Mouse (Mus musculus): ENCODE results near the gene Gm11562. TPM values are rescaled to one million over a fixed set of nuclear protein-coding genes. Genes with fewer than 3 reads are reported as not detected.

Gm11562 gene
- polyA plus RNA-seq (2015; fragmentation: Illumina TruSeq; extraction: RNeasy Lipid Tissue Mini Kit (QIAGEN cat#74804); ENCODE audit: insufficient read depth, low replicate concordance) = not detected

DNA sequence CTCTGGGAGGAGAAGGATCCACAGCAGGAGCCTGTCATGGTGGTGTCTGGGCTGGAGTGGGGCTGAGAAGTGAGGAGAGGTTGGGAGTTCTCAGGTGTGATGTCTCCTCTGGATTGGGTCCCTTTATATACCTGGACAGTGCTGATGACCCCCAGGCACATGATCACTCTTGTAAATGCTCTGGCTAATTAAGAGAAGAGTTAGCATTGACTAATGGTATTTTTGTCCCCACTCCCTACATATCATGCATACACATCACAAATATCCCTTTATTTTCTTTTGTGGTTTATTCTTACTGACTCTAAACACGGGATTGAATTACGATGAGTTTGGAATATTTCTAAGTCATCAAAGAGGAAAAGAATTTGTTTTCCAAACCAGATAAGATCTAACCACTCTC, at the start of gene Gm11562:
Gm11562 (minus strand) TSS at position 101 of the 400 bp plus-strand sequence.

GRCm38 (mm10) chr11:99665860-99666259, 45.6 kb upstream of the Gm11562 start, which contains the start of gene Krtap4-6:
Gene Krtap4-6 (minus strand): TSS chr11:99665960.

GRCm38 (mm10) chr11:99658467-99659010, 38.3 kb upstream of the Gm11562 start, which contains the start of gene Gm11563:
Gene Gm11563 (minus strand): TSS chr11:99658960.

GRCm38 (mm10) chr11:99650136-99650535, 29.9 kb upstream of the Gm11562 start, which contains the start of gene Gm11555:
Gene Gm11555 (minus strand): TSS chr11:99650236.

DNA sequence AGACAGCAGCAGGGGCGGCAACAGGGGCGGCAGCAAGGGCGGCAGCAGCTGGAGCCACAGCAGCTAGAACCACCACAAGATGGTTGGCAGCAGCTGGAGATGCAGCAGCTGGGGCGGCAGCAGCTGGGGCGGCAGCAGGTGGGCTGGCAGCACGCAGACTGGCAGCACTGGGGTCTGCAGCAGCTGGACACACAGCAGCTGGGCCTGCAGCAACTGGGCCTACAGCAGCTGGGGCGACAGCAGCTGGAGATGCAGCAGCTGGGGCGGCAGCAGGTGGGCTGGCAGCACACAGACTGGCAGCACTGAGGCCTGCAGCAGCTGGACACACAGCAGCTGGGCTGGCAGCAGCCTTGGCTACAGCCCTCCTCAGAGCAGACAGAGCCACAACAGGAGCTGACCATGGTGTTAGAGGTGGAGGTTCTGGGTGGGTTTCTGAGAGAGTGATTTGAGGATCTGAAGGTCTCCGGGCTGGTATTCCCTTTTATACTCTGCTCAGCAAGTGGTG, 23.5 kb upstream of the Gm11562 start, which contains the start of gene Krtap4-7:
Krtap4-7 (minus strand) TSS at position 455 of the 505 bp plus-strand sequence.

DNA sequence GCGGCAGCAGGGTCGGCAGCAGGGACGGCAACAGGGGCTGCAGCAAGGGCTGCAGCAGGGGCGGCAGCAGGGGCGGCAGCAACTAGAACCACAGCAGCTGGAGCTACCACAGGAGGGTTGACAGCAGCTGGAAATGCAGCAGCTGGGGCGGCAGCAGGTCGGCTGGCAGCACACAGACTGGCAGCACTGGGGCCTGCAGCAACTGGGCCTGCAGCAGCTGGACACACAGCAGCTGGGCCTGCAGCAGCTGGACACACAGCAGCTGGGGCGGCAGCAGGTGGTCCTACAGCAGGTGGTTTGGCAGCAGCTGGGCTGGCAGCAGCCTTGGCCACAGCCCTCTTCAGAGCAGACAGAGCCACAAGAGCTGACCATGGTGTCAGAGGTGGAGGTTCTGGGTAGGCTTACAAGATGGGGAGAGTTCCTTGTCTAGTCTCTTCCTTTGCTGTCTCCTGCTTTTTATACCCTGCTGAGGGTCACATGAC, 14.5 kb upstream of the Gm11562 start, which contains the start of gene Krtap4-2:
Krtap4-2 (minus strand) TSS at position 432 of the 482 bp plus-strand sequence.

DNA sequence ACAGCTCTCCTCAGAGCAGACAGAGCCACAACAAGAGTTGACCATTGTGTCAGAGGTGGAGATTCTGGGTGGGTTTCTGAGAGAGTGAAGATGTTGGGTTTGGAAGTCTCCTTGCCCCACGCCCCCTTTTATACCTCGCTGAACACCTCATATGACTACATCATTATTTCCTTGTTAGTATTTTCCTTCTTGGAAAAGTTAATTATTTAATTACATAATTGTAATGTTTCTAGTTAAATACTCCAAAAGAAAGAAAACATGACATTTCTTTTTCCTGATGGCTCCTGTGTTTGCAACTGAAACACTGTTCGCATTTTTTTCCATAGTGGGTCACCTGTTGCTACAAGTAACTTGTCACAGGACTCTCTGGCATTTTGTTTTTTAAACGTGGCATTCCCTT, 7.9 kb upstream of the Gm11562 start, which contains the start of gene Krtap4-1:
Krtap4-1 (minus strand) TSS at position 101 of the 400 bp plus-strand sequence.

DNA sequence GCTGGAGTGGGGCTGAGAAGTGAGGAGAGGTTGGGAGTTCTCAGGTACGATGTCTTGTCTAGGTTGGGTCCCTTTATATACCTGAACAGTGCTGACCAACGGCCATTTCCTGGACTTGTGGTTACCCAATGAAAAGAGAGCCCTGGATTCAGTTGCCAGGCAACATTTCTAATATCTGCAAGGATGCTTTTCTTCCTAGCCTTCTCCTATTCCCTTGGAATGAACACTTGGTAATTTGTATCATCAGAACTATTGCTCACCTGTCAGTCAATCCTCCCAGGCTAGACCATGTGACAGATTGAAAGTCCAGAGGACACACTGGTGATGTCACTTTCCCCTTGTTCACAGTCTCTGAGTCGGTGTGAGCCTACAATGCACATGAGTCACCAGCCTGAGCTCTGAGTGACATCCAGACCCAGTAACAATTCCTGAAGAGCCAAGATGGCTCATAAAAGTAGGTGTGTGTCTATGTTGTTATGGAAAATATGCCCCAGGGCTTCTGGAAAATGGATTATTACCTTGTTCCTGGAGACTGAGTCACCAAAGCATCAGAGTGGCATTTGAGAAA, 5.4 kb downstream of the Gm11562 start, which contains the start of gene Krtap2-4:
Krtap2-4 (minus strand) TSS at position 51 of the 568 bp plus-strand sequence.

GRCm38 (mm10) chr11:99610089-99610488, 10.1 kb downstream of the Gm11562 start, which contains the start of gene Gm11937:
Gene Gm11937 (minus strand): TSS chr11:99610189.

DNA sequence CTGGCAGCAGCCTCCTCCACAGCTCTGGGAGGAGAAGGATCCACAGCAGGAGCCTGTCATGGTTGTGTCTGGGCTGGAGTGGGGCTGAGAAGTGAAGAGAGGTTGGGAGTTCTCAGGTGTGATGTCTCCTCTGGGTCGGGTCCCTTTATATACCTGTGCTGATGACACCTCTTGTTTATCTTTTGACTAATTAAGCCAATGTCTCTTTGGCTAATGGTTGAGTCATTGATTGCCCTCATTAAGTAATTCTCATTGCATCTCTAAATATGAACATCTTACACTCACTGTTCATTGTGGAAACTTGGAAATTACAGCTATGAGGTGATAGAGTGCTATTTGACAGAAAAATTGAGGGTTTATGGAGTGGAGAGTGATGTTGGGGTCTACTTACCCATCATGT, 17.0 kb downstream of the Gm11562 start, which contains the start of gene Gm11938:
Gm11938 (minus strand) TSS at position 101 of the 400 bp plus-strand sequence.

DNA sequence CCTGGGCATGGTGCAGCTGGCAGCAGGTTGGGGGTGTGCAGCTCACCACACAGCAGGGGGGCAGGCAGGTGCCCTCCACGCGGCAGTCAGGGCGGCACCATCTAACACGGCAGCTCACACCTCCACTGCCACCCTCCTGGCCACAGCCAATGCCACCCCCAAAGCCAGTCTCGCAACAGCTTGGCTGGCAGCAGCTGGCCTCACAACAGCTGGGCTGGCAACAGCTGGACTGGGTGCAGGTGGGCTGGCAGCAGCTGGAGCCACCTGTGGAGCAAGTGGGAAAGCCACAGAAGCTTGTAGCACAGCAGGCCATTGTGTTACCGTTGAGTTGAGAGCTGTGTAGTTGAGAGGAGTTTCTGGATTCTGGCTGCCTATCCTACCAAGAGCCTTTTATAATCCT, 22.5 kb downstream of the Gm11562 start, which contains the start of gene Krtap9-3:
Krtap9-3 (minus strand) TSS at position 364 of the 400 bp plus-strand sequence.

GRCm38 (mm10) chr11:99590981-99591380, 29.3 kb downstream of the Gm11562 start, which contains the start of gene Krtap1-3:
Gene Krtap1-3 (minus strand): TSS chr11:99591339.

GRCm38 (mm10) chr11:99583245-99583704, 37.0 kb downstream of the Gm11562 start, which contains the start of gene Krtap1-4:
Gene Krtap1-4 (minus strand): TSS chr11:99583654.

GRCm38 (mm10) chr11:99580636-99581035, 39.6 kb downstream of the Gm11562 start, which contains the start of gene Krtap1-5:
Gene Krtap1-5 (minus strand): TSS chr11:99581016.

Other genes starting within 250 kb of the Gm11562 start
- not detected for gene Krt28, start 245.5 kb downstream of the Gm11562 start, polyA plus RNA-seq (2015; fragmentation: Illumina TruSeq; extraction: RNeasy Lipid Tissue Mini Kit (QIAGEN cat#74804); ENCODE audit: insufficient read depth, low replicate concordance)
- 6.0 TPM for gene Krt10, start 231.1 kb downstream of the Gm11562 start, polyA plus RNA-seq (2015; fragmentation: Illumina TruSeq; extraction: RNeasy Lipid Tissue Mini Kit (QIAGEN cat#74804); ENCODE audit: insufficient read depth, low replicate concordance)
- not detected for gene Krt12, start 198.2 kb downstream of the Gm11562 start, polyA plus RNA-seq (2015; fragmentation: Illumina TruSeq; extraction: RNeasy Lipid Tissue Mini Kit (QIAGEN cat#74804); ENCODE audit: insufficient read depth, low replicate concordance)
- 1.9 TPM for gene Krt20, start 182.3 kb downstream of the Gm11562 start, polyA plus RNA-seq (2015; fragmentation: Illumina TruSeq; extraction: RNeasy Lipid Tissue Mini Kit (QIAGEN cat#74804); ENCODE audit: insufficient read depth, low replicate concordance)
- not detected for gene Krt23, start 127.3 kb downstream of the Gm11562 start, polyA plus RNA-seq (2015; fragmentation: Illumina TruSeq; extraction: RNeasy Lipid Tissue Mini Kit (QIAGEN cat#74804); ENCODE audit: insufficient read depth, low replicate concordance)
- gene Krt39, start 99.1 kb downstream of the Gm11562 start, polyA plus RNA-seq (2015; fragmentation: Illumina TruSeq; extraction: RNeasy Lipid Tissue Mini Kit (QIAGEN cat#74804); ENCODE audit: insufficient read depth, low replicate concordance) = not detected
- gene Krt40, start 77.3 kb downstream of the Gm11562 start, polyA plus RNA-seq (2015; fragmentation: Illumina TruSeq; extraction: RNeasy Lipid Tissue Mini Kit (QIAGEN cat#74804); ENCODE audit: insufficient read depth, low replicate concordance) = not detected
- gene Krtap3-3, start 69.6 kb downstream of the Gm11562 start, polyA plus RNA-seq (2015; fragmentation: Illumina TruSeq; extraction: RNeasy Lipid Tissue Mini Kit (QIAGEN cat#74804); ENCODE audit: insufficient read depth, low replicate concordance) = not detected
- not detected for gene Krtap3-2, start 63.6 kb downstream of the Gm11562 start, polyA plus RNA-seq (2015; fragmentation: Illumina TruSeq; extraction: RNeasy Lipid Tissue Mini Kit (QIAGEN cat#74804); ENCODE audit: insufficient read depth, low replicate concordance)
- not detected for gene Gm11939, start 61.0 kb downstream of the Gm11562 start, polyA plus RNA-seq (2015; fragmentation: Illumina TruSeq; extraction: RNeasy Lipid Tissue Mini Kit (QIAGEN cat#74804); ENCODE audit: insufficient read depth, low replicate concordance)
- not detected for gene Krtap3-1, start 53.8 kb downstream of the Gm11562 start, polyA plus RNA-seq (2015; fragmentation: Illumina TruSeq; extraction: RNeasy Lipid Tissue Mini Kit (QIAGEN cat#74804); ENCODE audit: insufficient read depth, low replicate concordance)
- not detected for gene Krtap1-5, start 39.4 kb downstream of the Gm11562 start, polyA plus RNA-seq (2015; fragmentation: Illumina TruSeq; extraction: RNeasy Lipid Tissue Mini Kit (QIAGEN cat#74804); ENCODE audit: insufficient read depth, low replicate concordance)
- gene Krtap1-4, start 36.8 kb downstream of the Gm11562 start, polyA plus RNA-seq (2015; fragmentation: Illumina TruSeq; extraction: RNeasy Lipid Tissue Mini Kit (QIAGEN cat#74804); ENCODE audit: insufficient read depth, low replicate concordance) = not detected
- gene Krtap1-3, start 29.1 kb downstream of the Gm11562 start, polyA plus RNA-seq (2015; fragmentation: Illumina TruSeq; extraction: RNeasy Lipid Tissue Mini Kit (QIAGEN cat#74804); ENCODE audit: insufficient read depth, low replicate concordance) = not detected
- gene Krtap9-3, start 22.3 kb downstream of the Gm11562 start, polyA plus RNA-seq (2015; fragmentation: Illumina TruSeq; extraction: RNeasy Lipid Tissue Mini Kit (QIAGEN cat#74804); ENCODE audit: insufficient read depth, low replicate concordance) = not detected
- gene Gm11938, start 17.1 kb downstream of the Gm11562 start, polyA plus RNA-seq (2015; fragmentation: Illumina TruSeq; extraction: RNeasy Lipid Tissue Mini Kit (QIAGEN cat#74804); ENCODE audit: insufficient read depth, low replicate concordance) = not detected
- not detected for gene Gm11937, start 10.2 kb downstream of the Gm11562 start, polyA plus RNA-seq (2015; fragmentation: Illumina TruSeq; extraction: RNeasy Lipid Tissue Mini Kit (QIAGEN cat#74804); ENCODE audit: insufficient read depth, low replicate concordance)
- not detected for gene Krtap2-4, start 5.6 kb downstream of the Gm11562 start, polyA plus RNA-seq (2015; fragmentation: Illumina TruSeq; extraction: RNeasy Lipid Tissue Mini Kit (QIAGEN cat#74804); ENCODE audit: insufficient read depth, low replicate concordance)
- gene Krtap4-1, start 7.8 kb upstream of the Gm11562 start, polyA plus RNA-seq (2015; fragmentation: Illumina TruSeq; extraction: RNeasy Lipid Tissue Mini Kit (QIAGEN cat#74804); ENCODE audit: insufficient read depth, low replicate concordance) = not detected
- gene Krtap4-2, start 14.6 kb upstream of the Gm11562 start, polyA plus RNA-seq (2015; fragmentation: Illumina TruSeq; extraction: RNeasy Lipid Tissue Mini Kit (QIAGEN cat#74804); ENCODE audit: insufficient read depth, low replicate concordance) = not detected
- not detected for gene Krtap4-7, start 23.7 kb upstream of the Gm11562 start, polyA plus RNA-seq (2015; fragmentation: Illumina TruSeq; extraction: RNeasy Lipid Tissue Mini Kit (QIAGEN cat#74804); ENCODE audit: insufficient read depth, low replicate concordance)
- gene Gm11555, start 29.8 kb upstream of the Gm11562 start, polyA plus RNA-seq (2015; fragmentation: Illumina TruSeq; extraction: RNeasy Lipid Tissue Mini Kit (QIAGEN cat#74804); ENCODE audit: insufficient read depth, low replicate concordance) = not detected
- not detected for gene Gm11563, start 38.5 kb upstream of the Gm11562 start, polyA plus RNA-seq (2015; fragmentation: Illumina TruSeq; extraction: RNeasy Lipid Tissue Mini Kit (QIAGEN cat#74804); ENCODE audit: insufficient read depth, low replicate concordance)
- not detected for gene Krtap4-6, start 45.5 kb upstream of the Gm11562 start, polyA plus RNA-seq (2015; fragmentation: Illumina TruSeq; extraction: RNeasy Lipid Tissue Mini Kit (QIAGEN cat#74804); ENCODE audit: insufficient read depth, low replicate concordance)
- not detected for gene Gm14190, start 70.3 kb upstream of the Gm11562 start, polyA plus RNA-seq (2015; fragmentation: Illumina TruSeq; extraction: RNeasy Lipid Tissue Mini Kit (QIAGEN cat#74804); ENCODE audit: insufficient read depth, low replicate concordance)
- not detected for gene Gm14180, start 113.9 kb upstream of the Gm11562 start, polyA plus RNA-seq (2015; fragmentation: Illumina TruSeq; extraction: RNeasy Lipid Tissue Mini Kit (QIAGEN cat#74804); ENCODE audit: insufficient read depth, low replicate concordance)
- gene Gm11595, start 152.5 kb upstream of the Gm11562 start, polyA plus RNA-seq (2015; fragmentation: Illumina TruSeq; extraction: RNeasy Lipid Tissue Mini Kit (QIAGEN cat#74804); ENCODE audit: insufficient read depth, low replicate concordance) = not detected
- gene Krtap4-8, start 160.3 kb upstream of the Gm11562 start, polyA plus RNA-seq (2015; fragmentation: Illumina TruSeq; extraction: RNeasy Lipid Tissue Mini Kit (QIAGEN cat#74804); ENCODE audit: insufficient read depth, low replicate concordance) = not detected
- gene Krtap4-9, start 164.8 kb upstream of the Gm11562 start, polyA plus RNA-seq (2015; fragmentation: Illumina TruSeq; extraction: RNeasy Lipid Tissue Mini Kit (QIAGEN cat#74804); ENCODE audit: insufficient read depth, low replicate concordance) = not detected
- gene Gm11596, start 173.0 kb upstream of the Gm11562 start, polyA plus RNA-seq (2015; fragmentation: Illumina TruSeq; extraction: RNeasy Lipid Tissue Mini Kit (QIAGEN cat#74804); ENCODE audit: insufficient read depth, low replicate concordance) = not detected
- not detected for gene Gm11569, start 178.5 kb upstream of the Gm11562 start, polyA plus RNA-seq (2015; fragmentation: Illumina TruSeq; extraction: RNeasy Lipid Tissue Mini Kit (QIAGEN cat#74804); ENCODE audit: insufficient read depth, low replicate concordance)
- gene Gm11554, start 184.0 kb upstream of the Gm11562 start, polyA plus RNA-seq (2015; fragmentation: Illumina TruSeq; extraction: RNeasy Lipid Tissue Mini Kit (QIAGEN cat#74804); ENCODE audit: insufficient read depth, low replicate concordance) = not detected
- gene Krtap4-13, start 189.5 kb upstream of the Gm11562 start, polyA plus RNA-seq (2015; fragmentation: Illumina TruSeq; extraction: RNeasy Lipid Tissue Mini Kit (QIAGEN cat#74804); ENCODE audit: insufficient read depth, low replicate concordance) = not detected
- not detected for gene Gm11564, start 195.2 kb upstream of the Gm11562 start, polyA plus RNA-seq (2015; fragmentation: Illumina TruSeq; extraction: RNeasy Lipid Tissue Mini Kit (QIAGEN cat#74804); ENCODE audit: insufficient read depth, low replicate concordance)
- not detected for gene 2300003K06Rik, start 217.6 kb upstream of the Gm11562 start, polyA plus RNA-seq (2015; fragmentation: Illumina TruSeq; extraction: RNeasy Lipid Tissue Mini Kit (QIAGEN cat#74804); ENCODE audit: insufficient read depth, low replicate concordance)
- not detected for gene Krtap4-16, start 231.2 kb upstream of the Gm11562 start, polyA plus RNA-seq (2015; fragmentation: Illumina TruSeq; extraction: RNeasy Lipid Tissue Mini Kit (QIAGEN cat#74804); ENCODE audit: insufficient read depth, low replicate concordance)
- not detected for gene Gm11568, start 237.5 kb upstream of the Gm11562 start, polyA plus RNA-seq (2015; fragmentation: Illumina TruSeq; extraction: RNeasy Lipid Tissue Mini Kit (QIAGEN cat#74804); ENCODE audit: insufficient read depth, low replicate concordance)
- not detected for gene Gm11559, start 244.0 kb upstream of the Gm11562 start, polyA plus RNA-seq (2015; fragmentation: Illumina TruSeq; extraction: RNeasy Lipid Tissue Mini Kit (QIAGEN cat#74804); ENCODE audit: insufficient read depth, low replicate concordance)

Measured in spleen, adult 10 weeks (tissue).